Comparison of ENCODE assay signal across 8 mouse cellular contexts in the genomic region with DNA sequence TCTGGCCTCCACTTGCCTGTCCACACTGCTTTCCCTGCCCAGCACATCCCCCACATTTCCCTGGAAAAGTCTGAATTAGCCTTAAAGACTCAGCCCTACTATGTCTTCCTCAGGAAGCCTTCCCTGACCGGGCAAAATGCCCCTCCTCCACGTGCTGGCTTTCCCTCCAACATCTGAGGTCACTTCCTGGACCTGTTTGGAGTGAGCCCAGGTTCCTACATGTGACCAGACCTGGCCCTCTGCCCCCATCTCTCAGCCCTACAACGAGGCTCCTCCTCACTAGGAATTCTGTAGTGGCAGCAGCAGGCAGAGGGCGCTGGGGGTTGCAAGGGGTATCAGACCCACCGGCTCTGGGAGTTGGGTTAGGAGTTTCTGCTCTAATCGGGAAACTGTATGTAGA. TPM values are rescaled to one million over a fixed set of nuclear protein-coding genes. Genes with fewer than 3 reads are reported as not detected.
DNase-seq lines count a peak whose midpoint lies in the region; ATAC-seq lines count a peak whose summit lies in the region.

No protein-coding gene starts in this region.

- ATAC-seq in cerebellum, adult (ENCODE audit: insufficient number of reproducible peaks, low FRiP score, low TSS enrichment): no peak
- no peak for ATAC-seq in megakaryocyte progenitor cell, adult 5-6 weeks (replicated peaks; ENCODE audit: poor library complexity)

- peak; percentile 59 for DNase-seq in cerebellum, adult 11-12 months
- peak; percentile 53 to 72 for DNase-seq in urinary bladder, postnatal 4 days (ENCODE audit: low spot score in 2 of 2)
- DNase-seq in urinary bladder, postnatal 10 days (ENCODE audit: low spot score): no peak
- peak; percentile 82 for DNase-seq in kidney, postnatal 10 days
- no peak for DNase-seq in thymus, postnatal 4 days
- no peak for DNase-seq in left cerebral cortex, adult 8-10 months (ENCODE audit: low spot score in 2 of 2)

RNA-seq across cellular contexts. Expression of a gene that starts 46.0 kb away (rescaled TPM):
- total RNA-seq in left cerebral cortex, adult 8-10 months (2022): 10 to 100 TPM; 13.2 to 15.0 (median 14.0) TPM
- 0.44 and 1.2 TPM in 2 replicates for total RNA-seq in megakaryocyte progenitor cell, adult 5-6 weeks (2015)
- 1.0 and 3.0 TPM in 2 replicates for total RNA-seq in megakaryocyte progenitor cell, adult 5-6 weeks (2017)

Comparison
In these comparisons a context has a peak if more than half of its experiments do, and no peak if none do; other contexts are left out.
1. DNase-seq: peak in cerebellum, adult 11-12 months (single experiment), urinary bladder, postnatal 4 days (2 of 2) and kidney, postnatal 10 days (single experiment); none in urinary bladder, postnatal 10 days (single experiment), thymus, postnatal 4 days (single experiment) and left cerebral cortex, adult 8-10 months (0 of 2).